Mouse (Mus musculus) intestine, postnatal 0 days (tissue): ENCODE data around the gene Iscu. TPM values are rescaled to one million over a fixed set of nuclear protein-coding genes. Genes with fewer than 3 reads are reported as not detected.
"Not testable (repeated sequence)": the region's sequence is repeated elsewhere in the genome, so short reads cannot be mapped to it uniquely, and the experiment has no call there.

Experiments used
- ATAC-seq: fragments of 200-750 bp; cut with Nextera tagmentation; 2 replicates; pipeline ENCODE4 v1.8.0; 2017; ENCODE audit warnings: mild to moderate bottlenecking, moderate TSS enrichment, moderate library complexity
- H3K27ac ChIP-seq: fragments of 300-500 bp; sonication (generic); 2 replicates; pipeline ENCODE4 v1.5.1; 2014; ENCODE audit warnings: mild to moderate bottlenecking, low read depth, low read length, moderate library complexity
- H3K27me3 ChIP-seq: fragments of 300-500 bp; sonication (generic); replicated peaks from 2 replicates; pipeline ENCODE4 v1.6.1; 2014; ENCODE audit warnings: low read length, mixed read lengths; ENCODE audit not compliant: control insufficient read depth, insufficient read depth
- H3K36me3 ChIP-seq: fragments of 300-500 bp; sonication (generic); 2 replicates; pipeline ENCODE4 v1.6.1; 2014; ENCODE audit warnings: mild to moderate bottlenecking, moderate library complexity; ENCODE audit not compliant: control insufficient read depth, insufficient read depth
- H3K4me1 ChIP-seq: fragments of 300-500 bp; sonication (generic); replicated peaks from 2 replicates; pipeline ENCODE4 v1.6.1; 2014; ENCODE audit warnings: antibody characterized with exemption, low read length, mixed read lengths; ENCODE audit not compliant: control insufficient read depth, insufficient read depth
- H3K4me2 ChIP-seq: fragments of 300-500 bp; sonication (generic); replicated peaks from 2 replicates; pipeline ENCODE4 v1.6.1; 2014; ENCODE audit warnings: low read depth, mild to moderate bottlenecking, moderate library complexity
- H3K4me3 ChIP-seq: fragments of 300-500 bp; sonication (generic); 2 replicates; pipeline ENCODE4 v1.5.1; 2014; ENCODE audit warnings: low read depth, low read length
- H3K9ac ChIP-seq: fragments of 300-500 bp; sonication (generic); 2 replicates; pipeline ENCODE4 v1.6.1; 2014; ENCODE audit warnings: mild to moderate bottlenecking, low read depth, low read length
- H3K9me3 ChIP-seq: fragments of 300-500 bp; sonication (generic); 2 replicates; pipeline ENCODE4 v1.6.1; 2016; ENCODE audit warnings: mixed run types; ENCODE audit not compliant: control insufficient read depth
- CTCF ChIP-seq: sonication (generic); IDR thresholded peaks from 2 replicates; pipeline ENCODE4 v1.5.1; 2016; ENCODE audit warnings: low read depth, mild to moderate bottlenecking, control low read depth, antibody characterized with exemption, moderate library complexity
- WGBS: fragments of 180-500 bp; shearing (Covaris S2); extraction: QIAGEN DNeasy Blood & Tissue Kit; methylation state at CpG from one replicate; pipeline ENCODE4 v1.1.7; 2014; 5-methylcytosine and 5-hydroxymethylcytosine counted together
- polyA plus RNA-seq: library from polyadenylated mRNA; unstranded; fragments of >200 nt; fragmentation: Nextera tagmentation; extraction: Ambion mirVana; gene quantifications from 2 replicates; pipeline ENCODE4 v1.2.1, GENCODE M21; 2015

Gene Iscu
- polyA plus RNA-seq, 1 experiment from 2014 or later: 145 TPM

GRCm38 (mm10) chr5:113776128-113776895 lies 3.8 kb downstream of the Iscu start:
- 82% methylated on average over 15 of the region's 15 CpGs for WGBS
- no peak for ATAC-seq
- no peaks in the 10 kb centered on the region for H3K9me3 ChIP-seq
- H3K4me1 ChIP-seq: no peaks in the 10 kb centered on the region
- TF ChIP-seq CTCF: no peak
- no peak overlapping the region for H3K9ac ChIP-seq
- H3K4me2 ChIP-seq: no peak overlapping the region
- no peaks in the 10 kb centered on the region for H3K27me3 ChIP-seq
- H3K27ac ChIP-seq: no peak overlapping the region
- peaks cover 29% of the 10 kb centered on the region for H3K36me3 ChIP-seq
- H3K4me3 ChIP-seq: no peak overlapping the region

GRCm38 (mm10) chr5:113776896-113777226 lies 4.3 kb downstream of the Iscu start:
- ATAC-seq: no peak
- no peaks in the 10 kb centered on the region for H3K9me3 ChIP-seq
- 80% methylated on average over 8 of the region's 8 CpGs for WGBS

GRCm38 (mm10) chr5:113777728-113778127 lies 5.2 kb downstream of the Iscu start:
- H3K36me3 ChIP-seq: peaks cover 29% of the 10 kb centered on the region
- not testable (repeated sequence) for H3K27ac ChIP-seq, H3K9ac ChIP-seq, H3K4me2 ChIP-seq, H3K27me3 ChIP-seq, ATAC-seq, H3K4me3 ChIP-seq, H3K4me1 ChIP-seq, H3K9me3 ChIP-seq
- 87% methylated on average over 8 of the region's 8 CpGs for WGBS

More at GRCm38 (mm10) chr5:113776896-113777226, 4.3 kb downstream of the Iscu start:
- Histone ChIP-seq H3K4me3 (no peak overlapping the region), H3K27ac (no peak overlapping the region), H3K36me3 (peaks cover 29% of the 10 kb centered on the region), H3K9ac (no peak overlapping the region), H3K4me2 (no peak overlapping the region), H3K4me1 (no peaks in the 10 kb centered on the region), H3K27me3 (no peaks in the 10 kb centered on the region)
- TF ChIP-seq CTCF: no peak

- Histone ChIP-seq H3K9me3 (no peaks in the 10 kb centered on the region), H3K36me3 (peaks cover 26% of the 10 kb centered on the region), H3K4me2 (no peak overlapping the region), H3K9ac (no peak overlapping the region), H3K27me3 (peaks cover 6% of the 10 kb centered on the region; the same call in 1 of the 2 replicates), H3K27ac (no peak overlapping the region), H3K4me3 (no peak overlapping the region), H3K4me1 (no peaks in the 10 kb centered on the region)
- no peak for TF ChIP-seq CTCF
- 75% methylated on average over 5 of the region's 5 CpGs for WGBS
- ATAC-seq: no peak
These were observed 7.0 kb downstream of the Iscu start for GRCm38 (mm10) chr5:113779569-113779968.

- TF ChIP-seq CTCF: no peak
- Histone ChIP-seq H3K36me3 (peaks cover 20% of the 10 kb centered on the region), H3K4me3 (no peak overlapping the region), H3K9me3 (no peaks in the 10 kb centered on the region), H3K4me2 (no peak overlapping the region), H3K9ac (no peak overlapping the region), H3K4me1 (no peaks in the 10 kb centered on the region), H3K27ac (no peak overlapping the region), H3K27me3 (peaks cover 6% of the 10 kb centered on the region; the same call in 1 of the 2 replicates)
- WGBS: 97% methylated on average over 3 of the region's 3 CpGs
- no peak for ATAC-seq
These were observed 7.7 kb downstream of the Iscu start for GRCm38 (mm10) chr5:113780082-113780752.

GRCm38 (mm10) chr5:113780763-113781162 lies 8.2 kb downstream of the Iscu start:
- TF ChIP-seq CTCF: no peak
- no peak overlapping the region for H3K27ac ChIP-seq
- no peaks in the 10 kb centered on the region for H3K9me3 ChIP-seq
- H3K4me1 ChIP-seq: no peaks in the 10 kb centered on the region
- H3K4me2 ChIP-seq: no peak overlapping the region
- no peak for ATAC-seq
- no peak overlapping the region for H3K4me3 ChIP-seq
- H3K9ac ChIP-seq: no peak overlapping the region
- H3K27me3 ChIP-seq: peaks cover 6% of the 10 kb centered on the region; the same call in 1 of the 2 replicates
- 86% methylated on average over 5 of the region's 5 CpGs for WGBS
- peaks cover 15% of the 10 kb centered on the region for H3K36me3 ChIP-seq
